Mouse (Mus musculus): Measurements from ENCODE around the gene Olfr493. TPM values are rescaled to one million over a fixed set of nuclear protein-coding genes. Genes with fewer than 3 reads are reported as not detected.

The Olfr493 gene
- total RNA-seq (2014; rRNA removed) (not detected in 2 replicates), polyA plus RNA-seq (2012; rRNA removed) (not detected in 2 replicates)

- WGBS: 36% methylated on average over 1 of the region's 1 CpGs
- no peak for TF ChIP-seq CTCF (IDR thresholded peaks at IDR 0.05; ENCODE audit: low read depth, low read length)
- no peak for TF ChIP-seq POLR2A (IDR thresholded peaks at IDR 0.05; ENCODE audit: extremely low read depth, insufficient read depth, low read length)
- no peaks in the 10 kb centered on the region for H3K4me1 ChIP-seq (ENCODE audit: control insufficient read depth, insufficient read depth, low read length)
These were observed at the start of gene Olfr493 for GRCm38 (mm10) chr7:108346879-108347278. Gene Olfr493 (minus strand): TSS chr7:108346979.

DNA sequence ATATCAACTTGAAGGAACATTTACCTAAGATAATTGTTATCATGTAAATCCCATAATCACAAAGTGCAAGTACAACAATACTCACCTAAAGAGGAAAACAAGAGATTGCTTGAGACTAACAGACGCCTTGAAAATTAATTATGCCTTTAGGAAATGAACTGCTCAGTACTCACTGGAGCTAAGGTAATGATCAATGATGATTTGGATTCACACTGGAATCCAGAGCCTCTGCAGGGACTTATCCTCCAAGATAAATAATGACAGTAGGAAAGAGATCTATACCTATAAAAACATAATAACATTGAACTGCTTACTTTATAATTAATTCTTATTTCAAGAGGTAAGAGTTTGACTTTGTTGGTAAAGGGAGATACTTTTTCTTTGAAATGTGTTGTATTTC lies 46.1 kb upstream of the Olfr493 start, which contains the start of gene Olfr495:
Gene Olfr495 (plus strand): TSS at position 301 of the 400 bp plus-strand sequence.
- Histone ChIP-seq H3K27ac (replicated peaks; ENCODE audit: insufficient read depth, low read depth, low read length) (no peak within 1 kb of the TSS), H3K4me1 (ENCODE audit: control insufficient read depth, insufficient read depth, low read length) (no peaks in the 10 kb centered on the region), H3K9ac (ENCODE audit: low read depth, low read length) (no peak within 1 kb of the TSS), H3K36me3 (ENCODE audit: control insufficient read depth, insufficient read depth, low read length) (no peaks in the 10 kb centered on the region), H3K79me2 (ENCODE audit: control insufficient read depth, insufficient read depth, low read length) (no peaks in the 10 kb centered on the region), H3K4me3 (ENCODE audit: insufficient read depth, low read depth, low read length) (no peak within 1 kb of the TSS), H3K27me3 (ENCODE audit: control insufficient read depth, insufficient read depth, low read length) (no peaks in the 10 kb centered on the region)
- no peak for DNase-seq (ENCODE audit: extremely low read depth, low read depth, low spot score)
- WGBS: 42% methylated on average over 1 of the region's 1 CpGs
- no peak for TF ChIP-seq POLR2A (IDR thresholded peaks at IDR 0.05; ENCODE audit: extremely low read depth, insufficient read depth, low read length)
- TF ChIP-seq CTCF (IDR thresholded peaks at IDR 0.05; ENCODE audit: low read depth, low read length): no peak

More at GRCm38 (mm10) chr7:108346879-108347278, at the start of gene Olfr493:
- Histone ChIP-seq H3K27ac (replicated peaks; ENCODE audit: insufficient read depth, low read depth, low read length) (no peak within 1 kb of the TSS), H3K27me3 (ENCODE audit: control insufficient read depth, insufficient read depth, low read length) (no peaks in the 10 kb centered on the region), H3K4me3 (ENCODE audit: insufficient read depth, low read depth, low read length) (no peak within 1 kb of the TSS), H3K9ac (ENCODE audit: low read depth, low read length) (no peak within 1 kb of the TSS), H3K36me3 (ENCODE audit: control insufficient read depth, insufficient read depth, low read length) (no peaks in the 10 kb centered on the region), H3K79me2 (ENCODE audit: control insufficient read depth, insufficient read depth, low read length) (no peaks in the 10 kb centered on the region)
- DNase-seq (ENCODE audit: extremely low read depth, low read depth, low spot score): no peak

DNA sequence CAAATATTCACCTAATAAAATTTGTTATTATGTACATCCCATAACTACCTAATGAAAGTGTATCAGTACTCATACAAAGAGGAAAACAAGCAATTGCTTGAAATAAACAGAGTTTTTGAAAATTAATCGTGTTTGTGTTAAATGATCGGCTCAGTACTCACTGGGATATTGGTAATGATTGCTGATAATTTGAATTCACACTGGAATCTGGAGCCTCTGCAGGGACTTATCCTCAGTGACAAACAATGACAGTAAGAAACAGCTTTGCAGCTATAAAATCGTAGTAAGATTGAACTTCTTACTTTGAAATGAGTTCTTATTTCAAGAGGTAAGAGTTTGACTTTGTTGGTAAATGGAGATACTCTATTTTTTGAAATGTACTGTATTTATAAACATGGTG lies 18.3 kb upstream of the Olfr493 start, which contains the start of gene Olfr494:
Gene Olfr494 (plus strand): TSS at position 301 of the 400 bp plus-strand sequence.
- no peaks in the 10 kb centered on the region for H3K4me1 ChIP-seq (ENCODE audit: control insufficient read depth, insufficient read depth, low read length)
- no peaks in the 10 kb centered on the region for H3K27me3 ChIP-seq (ENCODE audit: control insufficient read depth, insufficient read depth, low read length)
- no peak for TF ChIP-seq POLR2A (IDR thresholded peaks at IDR 0.05; ENCODE audit: extremely low read depth, insufficient read depth, low read length)
- no peak for TF ChIP-seq CTCF (IDR thresholded peaks at IDR 0.05; ENCODE audit: low read depth, low read length)
- WGBS: 73% methylated on average over 3 of the region's 3 CpGs
- H3K36me3 ChIP-seq (ENCODE audit: control insufficient read depth, insufficient read depth, low read length): no peaks in the 10 kb centered on the region
- H3K79me2 ChIP-seq (ENCODE audit: control insufficient read depth, insufficient read depth, low read length): no peaks in the 10 kb centered on the region
- DNase-seq (ENCODE audit: extremely low read depth, low read depth, low spot score): no peak
- no peak within 1 kb of the TSS for H3K27ac ChIP-seq (replicated peaks; ENCODE audit: insufficient read depth, low read depth, low read length)
- H3K4me3 ChIP-seq (ENCODE audit: insufficient read depth, low read depth, low read length): no peak within 1 kb of the TSS
- H3K9ac ChIP-seq (ENCODE audit: low read depth, low read length): no peak within 1 kb of the TSS

DNA sequence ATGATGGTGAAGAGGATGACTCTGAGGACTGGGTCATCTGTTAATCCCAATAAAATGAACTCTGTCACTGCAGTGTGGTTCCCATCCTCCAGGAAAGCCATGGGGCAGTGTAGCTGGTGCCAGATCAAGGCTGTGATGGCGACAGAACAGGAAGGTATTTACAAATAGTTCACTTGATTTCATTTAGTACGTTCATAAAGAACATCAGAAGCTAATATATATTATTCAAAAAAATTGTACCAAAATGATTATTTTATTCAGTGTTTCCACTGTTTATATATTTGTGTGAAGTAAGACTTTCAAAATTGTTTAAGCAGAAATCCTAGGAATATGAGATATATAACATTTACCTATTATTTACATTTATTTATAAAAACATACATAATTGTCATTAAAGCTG lies 23.2 kb downstream of the Olfr493 start, which contains the start of gene Olfr492:
Gene Olfr492 (minus strand): TSS at position 101 of the 400 bp plus-strand sequence.
- WGBS: 62% methylated on average over 2 of the region's 2 CpGs
- H3K9ac ChIP-seq (ENCODE audit: low read depth, low read length): no peak within 1 kb of the TSS

DNA sequence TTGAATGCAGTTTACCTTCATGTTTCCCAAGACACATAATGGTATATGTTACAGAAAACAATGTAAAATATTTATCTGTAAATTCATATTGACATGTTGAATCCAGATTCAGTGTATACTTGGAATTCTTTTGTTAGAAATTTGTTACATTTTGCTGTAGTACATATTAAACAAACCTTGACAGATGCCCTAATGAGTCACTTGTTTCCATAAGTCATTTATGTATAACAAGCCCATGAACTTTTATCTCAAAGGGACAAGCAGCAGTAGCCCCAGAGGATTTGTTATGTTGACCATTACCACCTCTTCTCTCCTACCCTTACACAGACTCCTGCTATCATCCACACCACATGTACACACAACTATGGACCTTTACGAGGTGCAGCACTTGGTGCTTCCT lies 33.6 kb downstream of the Olfr493 start, which contains the start of gene Olfr491:
Gene Olfr491 (plus strand): TSS at position 301 of the 400 bp plus-strand sequence.
- TF ChIP-seq POLR2A (IDR thresholded peaks at IDR 0.05; ENCODE audit: extremely low read depth, insufficient read depth, low read length) (no peak), CTCF (IDR thresholded peaks at IDR 0.05; ENCODE audit: low read depth, low read length) (no peak)
- 53% methylated on average over 1 of the region's 1 CpGs for whole genome bisulfite sequencing
- H3K4me3 ChIP-seq (ENCODE audit: insufficient read depth, low read depth, low read length): no peak within 1 kb of the TSS
- no peak within 1 kb of the TSS for H3K27ac ChIP-seq (replicated peaks; ENCODE audit: insufficient read depth, low read depth, low read length)
- H3K27me3 ChIP-seq (ENCODE audit: control insufficient read depth, insufficient read depth, low read length): no peaks in the 10 kb centered on the region
- no peaks in the 10 kb centered on the region for H3K4me1 ChIP-seq (ENCODE audit: control insufficient read depth, insufficient read depth, low read length)
- H3K79me2 ChIP-seq (ENCODE audit: control insufficient read depth, insufficient read depth, low read length): no peaks in the 10 kb centered on the region
- no peak for DNase-seq (ENCODE audit: extremely low read depth, low read depth, low spot score)
- H3K36me3 ChIP-seq (ENCODE audit: control insufficient read depth, insufficient read depth, low read length): no peaks in the 10 kb centered on the region
- no peak within 1 kb of the TSS for H3K9ac ChIP-seq (ENCODE audit: low read depth, low read length)

More for the DNA sequence above, 23.2 kb downstream of the Olfr493 start, which contains the start of gene Olfr492:
- Histone ChIP-seq H3K27me3 (ENCODE audit: control insufficient read depth, insufficient read depth, low read length) (no peaks in the 10 kb centered on the region), H3K4me3 (ENCODE audit: insufficient read depth, low read depth, low read length) (no peak within 1 kb of the TSS), H3K36me3 (ENCODE audit: control insufficient read depth, insufficient read depth, low read length) (no peaks in the 10 kb centered on the region), H3K27ac (replicated peaks; ENCODE audit: insufficient read depth, low read depth, low read length) (no peak within 1 kb of the TSS), H3K79me2 (ENCODE audit: control insufficient read depth, insufficient read depth, low read length) (no peaks in the 10 kb centered on the region), H3K4me1 (ENCODE audit: control insufficient read depth, insufficient read depth, low read length) (no peaks in the 10 kb centered on the region)
- TF ChIP-seq CTCF (IDR thresholded peaks at IDR 0.05; ENCODE audit: low read depth, low read length) (no peak), POLR2A (IDR thresholded peaks at IDR 0.05; ENCODE audit: extremely low read depth, insufficient read depth, low read length) (no peak)
- DNase-seq (ENCODE audit: extremely low read depth, low read depth, low spot score): no peak

Other genes with a start within 250 kb of the Olfr493 start
- not detected in 2 replicates for gene Olfr482, start 249.4 kb downstream of the Olfr493 start, total RNA-seq (2014; rRNA removed)
- not detected in 2 replicates for gene Olfr482, start 249.4 kb downstream of the Olfr493 start, polyA plus RNA-seq (2012; rRNA removed)
- gene Olfr483, start 246.1 kb downstream of the Olfr493 start, total RNA-seq (2014; rRNA removed): not detected in 2 replicates
- not detected in 2 replicates for gene Olfr483, start 246.1 kb downstream of the Olfr493 start, polyA plus RNA-seq (2012; rRNA removed)
- not detected in 2 replicates for gene Olfr484, start 219.5 kb downstream of the Olfr493 start, total RNA-seq (2014; rRNA removed)
- not detected in 2 replicates for gene Olfr484, start 219.5 kb downstream of the Olfr493 start, polyA plus RNA-seq (2012; rRNA removed)
- gene Olfr485, start 187.1 kb downstream of the Olfr493 start, total RNA-seq (2014; rRNA removed): not detected in 2 replicates
- not detected in 2 replicates for gene Olfr485, start 187.1 kb downstream of the Olfr493 start, polyA plus RNA-seq (2012; rRNA removed)
- not detected in 2 replicates for gene Olfr486, start 174.2 kb downstream of the Olfr493 start, total RNA-seq (2014; rRNA removed)
- not detected in 2 replicates for gene Olfr486, start 174.2 kb downstream of the Olfr493 start, polyA plus RNA-seq (2012; rRNA removed)
- gene Olfr487, start 132.3 kb downstream of the Olfr493 start, total RNA-seq (2014; rRNA removed): not detected in 2 replicates
- not detected in 2 replicates for gene Olfr487, start 132.3 kb downstream of the Olfr493 start, polyA plus RNA-seq (2012; rRNA removed)
- not detected in 2 replicates for gene Olfr488, start 88.6 kb downstream of the Olfr493 start, total RNA-seq (2014; rRNA removed)
- not detected in 2 replicates for gene Olfr488, start 88.6 kb downstream of the Olfr493 start, polyA plus RNA-seq (2012; rRNA removed)
- not detected in 2 replicates for gene Olfr490, start 58.0 kb downstream of the Olfr493 start, total RNA-seq (2014; rRNA removed)
- not detected in 2 replicates for gene Olfr490, start 58.0 kb downstream of the Olfr493 start, polyA plus RNA-seq (2012; rRNA removed)
- not detected in 2 replicates for gene Olfr491, start 33.5 kb downstream of the Olfr493 start, total RNA-seq (2014; rRNA removed)
- gene Olfr491, start 33.5 kb downstream of the Olfr493 start, polyA plus RNA-seq (2012; rRNA removed): not detected in 2 replicates
- gene Olfr492, start 23.3 kb downstream of the Olfr493 start, total RNA-seq (2014; rRNA removed): not detected in 2 replicates
- not detected in 2 replicates for gene Olfr492, start 23.3 kb downstream of the Olfr493 start, polyA plus RNA-seq (2012; rRNA removed)
- not detected in 2 replicates for gene Olfr494, start 18.4 kb upstream of the Olfr493 start, total RNA-seq (2014; rRNA removed)
- gene Olfr494, start 18.4 kb upstream of the Olfr493 start, polyA plus RNA-seq (2012; rRNA removed): not detected in 2 replicates
- not detected in 2 replicates for gene Olfr495, start 46.2 kb upstream of the Olfr493 start, total RNA-seq (2014; rRNA removed)
- gene Olfr495, start 46.2 kb upstream of the Olfr493 start, polyA plus RNA-seq (2012; rRNA removed): not detected in 2 replicates
- gene Olfr497, start 73.4 kb upstream of the Olfr493 start, total RNA-seq (2014; rRNA removed): not detected in 2 replicates
- not detected in 2 replicates for gene Olfr497, start 73.4 kb upstream of the Olfr493 start, polyA plus RNA-seq (2012; rRNA removed)
- not detected in 2 replicates for gene Olfr498, start 118.3 kb upstream of the Olfr493 start, total RNA-seq (2014; rRNA removed)
- not detected in 2 replicates for gene Olfr498, start 118.3 kb upstream of the Olfr493 start, polyA plus RNA-seq (2012; rRNA removed)
- not detected in 2 replicates for gene Olfr502, start 178.1 kb upstream of the Olfr493 start, total RNA-seq (2014; rRNA removed)
- not detected in 2 replicates for gene Olfr502, start 178.1 kb upstream of the Olfr493 start, polyA plus RNA-seq (2012; rRNA removed)
- not detected in 2 replicates for gene Olfr503, start 197.5 kb upstream of the Olfr493 start, total RNA-seq (2014; rRNA removed)
- not detected in 2 replicates for gene Olfr503, start 197.5 kb upstream of the Olfr493 start, polyA plus RNA-seq (2012; rRNA removed)
- gene Olfr504, start 218.8 kb upstream of the Olfr493 start, total RNA-seq (2014; rRNA removed): not detected in 2 replicates
- gene Olfr504, start 218.8 kb upstream of the Olfr493 start, polyA plus RNA-seq (2012; rRNA removed): not detected in 2 replicates